8 mouse cellular contexts compared by ENCODE assay signal in genomic region chr1:74587233-74587772, GRCm38 (mm10). TPM values are rescaled to one million over a fixed set of nuclear protein-coding genes. Genes with fewer than 3 reads are reported as not detected.
DNase-seq lines count a peak whose midpoint lies in the region; ATAC-seq and TF ChIP-seq lines count a peak whose summit lies in the region.

No protein-coding gene starts in this region.

- peak overlapping the region; percentile 79 for H3K4me2 ChIP-seq in forebrain, postnatal 0 days (ENCODE audit: low read depth)
- H3K4me2 ChIP-seq in liver, embryonic 15.5 days = peak overlapping the region; percentile 97

- no peaks in the 10 kb centered on the region for H3K27me3 ChIP-seq in forebrain, postnatal 0 days (ENCODE audit: insufficient read depth, low read length)
- H3K27me3 ChIP-seq in liver, embryonic 15.5 days = no peaks in the 10 kb centered on the region

- peak overlapping the region; percentile 70 for H3K4me3 ChIP-seq in brown adipose tissue, adult 24 weeks (ENCODE audit: insufficient read depth, low read depth, low read length)
- H3K4me3 ChIP-seq in forebrain, postnatal 0 days (ENCODE audit: low read depth, low read length) = peak overlapping the region; percentile 51
- H3K4me3 ChIP-seq in liver, embryonic 15.5 days (replicated peaks) = peak overlapping the region; percentile 79

- H3K9me3 ChIP-seq in forebrain, postnatal 0 days (ENCODE audit: low read length) = no peaks in the 10 kb centered on the region
- H3K9me3 ChIP-seq in liver, embryonic 15.5 days (replicated peaks) = no peaks in the 10 kb centered on the region

- DNase-seq in left cerebral cortex, postnatal 25 days (ENCODE audit: low spot score in 2 of 2) = peak; percentile 85 to 94
- no peak for DNase-seq in left cerebral cortex, postnatal 10 days (ENCODE audit: extremely low spot score in 1 of 2, low spot score in 2 of 2)
- DNase-seq in forebrain, postnatal 0 days = no peak
- DNase-seq in testis, postnatal 10 days (ENCODE audit: low spot score) = peak; percentile 69
- DNase-seq in urinary bladder, postnatal 14 days (ENCODE audit: low spot score) = no peak
- no peak for DNase-seq in spleen, adult 12 weeks (ENCODE audit: low spot score)

- H3K36me3 ChIP-seq in forebrain, postnatal 0 days (ENCODE audit: insufficient read depth) = peaks cover 31% of the 10 kb centered on the region
- H3K36me3 ChIP-seq in liver, embryonic 15.5 days (replicated peaks) = peaks cover 35% of the 10 kb centered on the region

- under 1% methylated on average over 23 of the region's 24 CpGs for WGBS in forebrain, postnatal 0 days
- WGBS in liver, embryonic 15.5 days (ENCODE audit: insufficient replicate concordance) = under 1% methylated on average over 24 of the region's 24 CpGs

- ATAC-seq in forebrain, postnatal 0 days = no peak
- ATAC-seq in liver, embryonic 15.5 days (ENCODE audit: insufficient read depth) = no peak

- H3K27ac ChIP-seq in brown adipose tissue, adult 24 weeks (replicated peaks; ENCODE audit: low read depth, low read length) = peak overlapping the region; percentile 52
- H3K27ac ChIP-seq in forebrain, postnatal 0 days (ENCODE audit: low read depth, low read length) = peak overlapping the region; percentile 69
- H3K27ac ChIP-seq in liver, embryonic 15.5 days (replicated peaks) = peak overlapping the region; percentile 89

- intact Hi-C loops in left cerebral cortex, postnatal 25 days (cut with DNase I) = loop anchor here (5.0 kb wide), 1 partner anchor 80 kb away; the partner anchor contains the start of gene Cnot9
- intact Hi-C loops in left cerebral cortex, postnatal 10 days (cut with DNase I) = no loop called here

- no peak for TF ChIP-seq CTCF in forebrain, postnatal 0 days (IDR thresholded peaks at IDR 0.05; ENCODE audit: low read depth)

- peaks cover 4% of the 10 kb centered on the region; the same call in 1 of the 2 replicates for H3K4me1 ChIP-seq in brown adipose tissue, adult 24 weeks (ENCODE audit: control insufficient read depth, insufficient read depth, insufficient read length, low read length)
- H3K4me1 ChIP-seq in forebrain, postnatal 0 days (ENCODE audit: insufficient read depth) = peaks cover 9% of the 10 kb centered on the region
- peaks cover 42% of the 10 kb centered on the region for H3K4me1 ChIP-seq in liver, embryonic 15.5 days (replicated peaks)

- peak overlapping the region; percentile 64 for H3K9ac ChIP-seq in forebrain, postnatal 0 days
- H3K9ac ChIP-seq in liver, embryonic 15.5 days = peak overlapping the region; percentile 69

RNA-seq across cellular contexts. Expression of gene Zfp142, which starts 0.7 kb away (rescaled TPM):
- total RNA-seq in left cerebral cortex, postnatal 25 days (2021) = 10 to 100 TPM; 27.5 to 29.7 TPM
- total RNA-seq in left cerebral cortex, postnatal 10 days (2021) = 10 to 100 TPM; 24.1 to 25.3 TPM
- 5.1 and 6.1 TPM in 2 replicates for polyA plus RNA-seq in brown adipose tissue, adult 24 weeks (2012; ENCODE audit: insufficient read depth, insufficient read length, missing spikeins)
- total RNA-seq in forebrain, postnatal 0 days (2014; rRNA removed) = 8.6 and 12.1 TPM in 2 replicates
- 5.0 and 6.3 TPM in 2 replicates for polyA plus RNA-seq in forebrain, postnatal 0 days (2015; fragmentation: Nextera tagmentation; extraction: Ambion mirVana)
- 1.9 and 2.0 TPM in 2 replicates for polyA plus RNA-seq in liver, embryonic 15.5 days (2015; fragmentation: Nextera tagmentation; extraction: Ambion mirVana)

RNA-seq across cellular contexts. Expression of gene Bcs1l, which starts 0.8 kb away (rescaled TPM):
- total RNA-seq in left cerebral cortex, postnatal 25 days (2021) = 10 to 100 TPM; 24.3 to 26.8 TPM
- total RNA-seq in left cerebral cortex, postnatal 10 days (2021) = 10 to 100 TPM; 21.2 to 23.1 TPM
- 31.4 and 36.9 TPM in 2 replicates for polyA plus RNA-seq in brown adipose tissue, adult 24 weeks (2012; ENCODE audit: insufficient read depth, insufficient read length, missing spikeins)
- 15.8 and 18.4 TPM in 2 replicates for total RNA-seq in forebrain, postnatal 0 days (2014; rRNA removed)
- 13.8 and 16.5 TPM in 2 replicates for polyA plus RNA-seq in forebrain, postnatal 0 days (2015; fragmentation: Nextera tagmentation; extraction: Ambion mirVana)
- polyA plus RNA-seq in liver, embryonic 15.5 days (2015; fragmentation: Nextera tagmentation; extraction: Ambion mirVana) = 9.0 and 9.4 TPM in 2 replicates

RNA-seq across cellular contexts. Expression of gene Rnf25, which starts 13.9 kb away (rescaled TPM):
- total RNA-seq in left cerebral cortex, postnatal 25 days (2021) = 10 to 100 TPM; 54.9 to 65.2 TPM
- total RNA-seq in left cerebral cortex, postnatal 10 days (2021) = 10 to 100 TPM; 55.7 to 59.1 TPM
- 15.5 and 21.6 TPM in 2 replicates for polyA plus RNA-seq in brown adipose tissue, adult 24 weeks (2012; ENCODE audit: insufficient read depth, insufficient read length, missing spikeins)
- total RNA-seq in forebrain, postnatal 0 days (2014; rRNA removed) = 62.2 and 68.3 TPM in 2 replicates
- 41.3 and 47.7 TPM in 2 replicates for polyA plus RNA-seq in forebrain, postnatal 0 days (2015; fragmentation: Nextera tagmentation; extraction: Ambion mirVana)
- polyA plus RNA-seq in liver, embryonic 15.5 days (2015; fragmentation: Nextera tagmentation; extraction: Ambion mirVana) = 12.1 and 12.2 TPM in 2 replicates

RNA-seq across cellular contexts. Expression of gene Stk36, which starts 13.9 kb away (rescaled TPM):
- 1 to 10 TPM; 3.8 to 4.3 TPM for total RNA-seq in left cerebral cortex, postnatal 25 days (2021)
- 1 to 10 TPM; 7.5 to 8.8 TPM for total RNA-seq in left cerebral cortex, postnatal 10 days (2021)
- polyA plus RNA-seq in brown adipose tissue, adult 24 weeks (2012; ENCODE audit: insufficient read depth, insufficient read length, missing spikeins) = 0.58 and 1.5 TPM in 2 replicates
- 11.6 and 13.6 TPM in 2 replicates for total RNA-seq in forebrain, postnatal 0 days (2014; rRNA removed)
- 6.0 and 12.2 TPM in 2 replicates for polyA plus RNA-seq in forebrain, postnatal 0 days (2015; fragmentation: Nextera tagmentation; extraction: Ambion mirVana)
- 0.21 and 0.24 TPM in 2 replicates for polyA plus RNA-seq in liver, embryonic 15.5 days (2015; fragmentation: Nextera tagmentation; extraction: Ambion mirVana)

RNA-seq across cellular contexts. Expression of gene Usp37, which starts 43.2 kb away (rescaled TPM):
- 10 to 100 TPM; 23.2 to 27.0 TPM for total RNA-seq in left cerebral cortex, postnatal 25 days (2021)
- 10 to 100 TPM; 24.6 to 25.4 TPM for total RNA-seq in left cerebral cortex, postnatal 10 days (2021)
- polyA plus RNA-seq in brown adipose tissue, adult 24 weeks (2012; ENCODE audit: insufficient read depth, insufficient read length, missing spikeins) = 3.4 and 3.6 TPM in 2 replicates
- total RNA-seq in forebrain, postnatal 0 days (2014; rRNA removed) = 30.2 and 32.8 TPM in 2 replicates
- 11.8 and 17.6 TPM in 2 replicates for polyA plus RNA-seq in forebrain, postnatal 0 days (2015; fragmentation: Nextera tagmentation; extraction: Ambion mirVana)
- 11.7 and 12.0 TPM in 2 replicates for polyA plus RNA-seq in liver, embryonic 15.5 days (2015; fragmentation: Nextera tagmentation; extraction: Ambion mirVana)

Comparison
In these comparisons a context has a peak if more than half of its experiments do, and no peak if none do; other contexts are left out.
1. DNase-seq: peak in left cerebral cortex, postnatal 25 days (2 of 2) and testis, postnatal 10 days (single experiment); none in left cerebral cortex, postnatal 10 days (0 of 2), forebrain, postnatal 0 days (single experiment), urinary bladder, postnatal 14 days (single experiment) and spleen, adult 12 weeks (single experiment).
2. Peak in every context shown above with its lines, with median percentiles within 50 percentile points of each other: H3K27ac ChIP-seq and H3K4me3 ChIP-seq.